Mouse (Mus musculus): ENCODE results near the gene Znrf1. TPM values are rescaled to one million over a fixed set of nuclear protein-coding genes. Genes with fewer than 3 reads are reported as not detected.
A peak's percentile ranks its signal among the peaks of the same experiment; 100 is the strongest.
"Not testable (repeated sequence)": the region's sequence is repeated elsewhere in the genome, so short reads cannot be mapped to it uniquely, and the experiment has no call there.

The Znrf1 gene
- total RNA-seq, 2 experiments from 2014 or later: 58.6 to 69.8 TPM

GRCm38 (mm10) chr8:111631589-111631988, 95.7 kb downstream of the Znrf1 start:
- H3K27ac ChIP-seq: no peak overlapping the region
- no peak for TF ChIP-seq CTCF (IDR thresholded peaks at IDR 0.05)
- DNase-seq: no peak
- intact Hi-C loops (cut with DNase I): no loop called here
- H3K4me3 ChIP-seq: no peak overlapping the region

DNA sequence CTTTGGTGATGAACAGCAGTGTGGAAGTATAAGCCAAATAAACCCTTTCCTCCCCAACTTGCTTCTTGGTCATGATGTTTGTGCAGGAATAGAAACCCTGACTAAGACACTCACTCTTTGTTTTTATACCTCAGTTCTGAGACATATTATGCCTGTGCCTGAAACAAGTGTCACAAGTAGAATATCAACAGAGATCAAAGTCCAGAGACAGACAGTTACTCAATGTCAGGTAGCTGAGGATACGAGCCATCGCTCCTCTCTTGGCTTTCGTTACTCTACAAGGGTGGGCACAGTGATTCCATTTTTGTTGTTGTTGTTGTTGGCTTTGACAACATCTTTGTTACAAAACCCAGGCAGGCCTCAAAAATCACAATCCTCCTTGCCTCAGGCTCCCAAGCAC, 97.1 kb downstream of the Znrf1 start:
- no peak overlapping the region for H3K27ac ChIP-seq
- intact Hi-C loops (cut with DNase I): no loop called here
- TF ChIP-seq CTCF (IDR thresholded peaks at IDR 0.05): no peak
- no peak for DNase-seq
- H3K4me3 ChIP-seq: no peak overlapping the region

- no peak overlapping the region for H3K27ac ChIP-seq
- H3K4me3 ChIP-seq: no peak overlapping the region
- DNase-seq: no peak
- intact Hi-C loops (cut with DNase I): no loop called here
- no peak for TF ChIP-seq CTCF (IDR thresholded peaks at IDR 0.05)
These were observed 102.2 kb downstream of the Znrf1 start for GRCm38 (mm10) chr8:111638086-111638485.

DNA sequence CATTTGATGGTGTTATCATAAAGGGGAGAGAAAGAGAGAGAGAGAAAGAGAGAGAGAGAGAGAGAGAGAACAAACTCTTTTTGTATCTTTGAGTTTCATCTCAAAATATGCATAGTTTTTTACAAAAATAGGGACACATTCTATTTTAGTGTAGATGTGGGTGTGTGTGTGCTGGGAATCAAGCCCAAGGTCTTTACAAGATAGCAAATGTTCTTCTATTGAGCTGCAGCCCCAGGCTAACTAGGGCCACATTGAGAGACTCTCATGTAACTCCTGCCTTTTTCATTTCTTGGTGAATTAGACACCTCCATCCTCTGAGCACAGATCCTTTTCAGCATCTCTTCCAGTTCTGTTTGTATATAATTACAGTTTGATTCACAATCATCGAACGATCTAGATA, 105.2 kb downstream of the Znrf1 start:
- DNase-seq: no peak
- H3K27ac ChIP-seq: no peak overlapping the region
- TF ChIP-seq CTCF (IDR thresholded peaks at IDR 0.05): no peak
- intact Hi-C loops (cut with DNase I): no loop called here
- H3K4me3 ChIP-seq: no peak overlapping the region

DNA sequence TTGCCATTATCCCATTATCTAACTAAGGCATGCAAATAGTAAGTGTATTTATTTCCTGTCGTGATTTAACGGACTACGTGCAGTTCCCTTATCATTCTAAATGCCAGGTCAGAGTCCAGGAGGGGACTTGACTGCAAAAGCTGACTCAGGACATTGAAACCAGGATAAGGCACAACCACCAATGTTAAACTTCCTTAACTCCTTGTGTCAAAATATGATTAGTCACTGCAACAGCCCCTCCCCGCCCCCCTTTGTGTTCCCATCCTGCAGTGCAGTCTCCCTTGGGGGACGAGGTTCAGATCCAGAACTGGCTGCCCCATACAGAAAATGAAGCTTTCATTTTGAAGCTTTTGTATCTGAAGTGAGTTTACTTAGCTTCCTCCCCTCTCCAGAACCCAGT, 106.6 kb downstream of the Znrf1 start:
- intact Hi-C loops (cut with DNase I): no loop called here
- H3K27ac ChIP-seq: peak overlapping the region; percentile 100
- no peak for DNase-seq
- TF ChIP-seq CTCF (IDR thresholded peaks at IDR 0.05): no peak
- peak overlapping the region; percentile 95 for H3K4me3 ChIP-seq

DNA sequence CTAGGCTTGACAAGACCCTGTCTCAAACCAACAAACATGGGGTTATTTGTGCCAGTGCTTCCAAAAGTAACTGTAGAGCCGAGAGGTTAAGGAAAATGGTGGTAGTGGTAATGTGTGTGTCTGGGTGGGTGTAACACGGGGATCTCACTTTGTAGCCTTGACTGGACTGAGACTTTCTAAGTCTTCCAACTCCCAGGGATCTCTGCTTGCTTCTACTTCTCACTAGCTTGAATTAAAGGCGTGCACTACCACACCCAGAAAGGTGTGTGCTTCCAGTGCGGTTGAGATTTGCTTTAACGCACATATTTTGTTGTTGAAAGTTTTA, 107.0 kb downstream of the Znrf1 start:
- intact Hi-C loops (cut with DNase I): no loop called here
- no peak for TF ChIP-seq CTCF (IDR thresholded peaks at IDR 0.05)
- peak overlapping the region; percentile 95 for H3K4me3 ChIP-seq

GRCm38 (mm10) chr8:111643264-111644141, 107.6 kb downstream of the Znrf1 start, which contains the start of gene Zfp1:
Zfp1 (plus strand) TSS chr8:111643401.
- peak within 1 kb of the TSS; percentile 95 for H3K4me3 ChIP-seq
- DNase-seq: peak; percentile 94
- peak within 1 kb of the TSS; percentile 100 for H3K27ac ChIP-seq
- intact Hi-C loops (cut with DNase I): no loop called here
- TF ChIP-seq CTCF (IDR thresholded peaks at IDR 0.05): no peak

More for the DNA sequence above, 107.0 kb downstream of the Znrf1 start:
- DNase-seq: no peak
- H3K27ac ChIP-seq: peak overlapping the region; percentile 100

GRCm38 (mm10) chr8:111644286-111645051, 108.6 kb downstream of the Znrf1 start:
- DNase-seq; intact Hi-C loops (cut with DNase I): not testable (repeated sequence)
- Histone ChIP-seq H3K4me3 (peak overlapping the region; percentile 95), H3K27ac (peak overlapping the region; percentile 100)

DNA sequence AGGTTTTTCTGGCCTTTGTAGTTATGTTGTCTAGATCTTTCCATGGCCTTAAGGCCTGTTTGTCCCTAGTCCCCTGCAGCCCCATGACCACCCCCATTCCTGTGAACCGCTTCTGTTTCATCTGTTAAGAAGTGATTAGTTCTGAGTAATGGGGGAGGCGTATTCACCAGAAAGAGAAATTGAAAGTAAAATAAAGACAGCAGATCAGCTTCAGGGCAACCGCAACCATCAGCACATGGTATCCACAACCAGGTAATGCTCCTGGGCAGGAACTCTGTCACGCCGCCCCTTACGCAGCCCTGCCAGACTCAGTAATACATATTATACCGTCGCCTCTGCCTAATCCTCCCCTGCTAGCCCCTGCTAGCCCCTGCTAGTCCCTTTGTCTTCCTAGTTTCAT, 109.8 kb downstream of the Znrf1 start:
- H3K27ac ChIP-seq: no peak overlapping the region
- no peak for DNase-seq
- no peak for TF ChIP-seq CTCF (IDR thresholded peaks at IDR 0.05)
- H3K4me3 ChIP-seq: no peak overlapping the region
- intact Hi-C loops (cut with DNase I): no loop called here

DNA sequence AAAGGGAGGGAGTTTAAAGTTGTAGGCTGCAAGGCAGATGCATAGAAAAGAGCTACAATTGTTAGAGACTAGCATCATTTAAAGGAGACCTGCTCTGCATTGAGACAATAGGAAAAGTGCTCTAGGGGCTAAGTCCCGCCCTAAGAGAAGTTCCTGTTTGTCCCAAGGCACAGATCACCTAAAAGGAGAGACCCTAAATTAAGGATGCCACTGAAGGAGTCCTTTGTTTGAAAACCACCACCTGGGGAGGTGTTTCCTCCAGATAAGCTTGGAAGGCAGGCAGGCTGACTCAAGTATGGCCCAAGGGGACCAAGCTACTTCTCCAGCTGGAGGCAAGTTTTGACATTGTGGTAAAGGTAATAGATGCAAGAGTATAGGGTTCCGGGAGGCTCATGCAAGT, 112.9 kb downstream of the Znrf1 start:
- intact Hi-C loops (cut with DNase I): no loop called here
- Histone ChIP-seq H3K27ac (peak overlapping the region; percentile 16; the same call in 1 of the 2 replicates), H3K4me3 (no peak overlapping the region)
- TF ChIP-seq CTCF (IDR thresholded peaks at IDR 0.05): no peak
- no peak for DNase-seq

DNA sequence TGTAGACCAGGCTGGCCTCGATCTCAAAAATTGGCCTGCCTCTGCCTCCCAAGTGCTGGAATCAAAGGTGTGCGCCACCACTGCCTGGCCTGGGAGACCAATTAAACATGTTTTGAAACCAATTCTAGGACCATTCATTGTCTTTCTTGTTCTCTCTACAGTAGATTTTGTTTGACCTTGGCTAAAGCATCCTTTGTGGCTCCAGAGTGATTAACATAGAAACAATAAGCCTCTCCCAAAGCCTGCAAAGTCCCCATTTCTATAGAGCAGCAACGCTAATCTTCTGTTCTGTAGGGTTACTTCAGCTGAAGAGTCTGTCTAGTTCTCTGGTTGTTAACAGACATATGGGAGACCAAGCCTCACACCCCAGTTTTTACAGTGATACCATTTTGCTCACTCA, 114.8 kb downstream of the Znrf1 start:
- no peak for DNase-seq
- no peak overlapping the region for H3K27ac ChIP-seq
- no peak for TF ChIP-seq CTCF (IDR thresholded peaks at IDR 0.05)
- intact Hi-C loops (cut with DNase I): no loop called here
- H3K4me3 ChIP-seq: no peak overlapping the region

- Histone ChIP-seq H3K4me3 (no peak overlapping the region), H3K27ac (no peak overlapping the region)
- TF ChIP-seq CTCF (IDR thresholded peaks at IDR 0.05): no peak
- intact Hi-C loops (cut with DNase I): no loop called here
- DNase-seq: no peak
These were observed 117.6 kb downstream of the Znrf1 start for GRCm38 (mm10) chr8:111653524-111653923.

DNA sequence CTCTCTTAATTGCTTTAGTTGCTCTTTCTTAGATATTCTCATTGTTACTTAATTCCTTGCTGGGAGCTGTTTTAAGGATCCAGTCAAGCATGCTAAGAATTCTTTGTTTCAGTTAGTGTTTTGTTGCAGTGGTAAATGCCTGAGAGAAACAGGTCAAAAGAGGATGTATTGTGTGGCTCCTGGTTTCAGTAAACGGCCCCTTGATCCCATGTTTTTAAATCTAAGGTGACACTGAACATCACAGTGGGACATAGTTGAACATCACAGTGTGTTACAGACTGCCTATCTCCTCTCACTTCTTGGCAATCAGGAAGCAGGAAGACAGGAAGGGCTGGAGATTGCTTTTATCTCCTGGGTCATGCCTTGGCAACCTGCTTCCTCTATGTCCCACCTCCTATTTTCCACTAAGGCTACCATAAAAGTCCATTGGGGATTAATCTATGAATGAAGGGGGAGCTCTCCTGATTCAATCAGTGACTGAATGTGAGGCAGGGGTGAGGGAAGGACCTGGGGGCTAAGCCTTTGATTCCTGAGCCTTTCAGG, 121.5 kb downstream of the Znrf1 start:
- intact Hi-C loops (cut with DNase I): no loop called here

More for the DNA sequence above, 121.5 kb downstream of the Znrf1 start:
- DNase-seq: no peak
- no peak overlapping the region for H3K4me3 ChIP-seq
- no peak for TF ChIP-seq CTCF (IDR thresholded peaks at IDR 0.05)
- H3K27ac ChIP-seq: 0 out of 2 replicates have a peak overlapping the region, but pooled peaks have one; percentile 66

All from gastrocnemius, adult 2 months (tissue).